Mouse (Mus musculus) limb, embryonic 10.5 days (tissue): ENCODE data around the gene Rnase10. TPM values are rescaled to one million over a fixed set of nuclear protein-coding genes. Genes with fewer than 3 reads are reported as not detected.
"Not testable (repeated sequence)": the region's sequence is repeated elsewhere in the genome, so short reads cannot be mapped to it uniquely, and the experiment has no call there.

ENCODE experiments used
- DNase-seq: peaks from one replicate; pipeline ENCODE4 v3.0.0-alpha.2; 2017; ENCODE audit warnings: low spot score
- H3K27ac ChIP-seq: fragments of 300-500 bp; sonication (generic); 2 replicates; pipeline ENCODE4 v1.5.1; 2016; ENCODE audit warnings: mild to moderate bottlenecking
- H3K27me3 ChIP-seq: fragments of 300-500 bp; sonication (generic); 2 replicates; pipeline ENCODE4 v1.6.1; 2016; ENCODE audit warnings: low read depth, mild to moderate bottlenecking; ENCODE audit not compliant: poor library complexity, severe bottlenecking
- H3K36me3 ChIP-seq: fragments of 300-500 bp; sonication (generic); 2 replicates; pipeline ENCODE4 v1.6.1; 2016; ENCODE audit warnings: mild to moderate bottlenecking, moderate library complexity
- H3K4me1 ChIP-seq: fragments of 300-500 bp; sonication (generic); 2 replicates; pipeline ENCODE4 v1.6.1; 2016
- H3K4me3 ChIP-seq: fragments of 300-500 bp; sonication (generic); 2 replicates; pipeline ENCODE4 v1.5.1; 2016; ENCODE audit warnings: mild to moderate bottlenecking, moderate library complexity
- H3K9me3 ChIP-seq: fragments of 300-500 bp; sonication (generic); replicated peaks from 2 replicates; pipeline ENCODE4 v1.6.1; 2016; ENCODE audit warnings: mild to moderate bottlenecking
- WGBS: fragments of 180-500 bp; shearing (Covaris S2); methylation state at CpG from one replicate; pipeline ENCODE4 v1.1.7; 2016; 5-methylcytosine and 5-hydroxymethylcytosine counted together
- polyA plus RNA-seq: library from polyadenylated mRNA; unstranded; fragments of >200 nt; fragmentation: Nextera tagmentation; extraction: Ambion mirVana; gene quantifications from 2 replicates; pipeline ENCODE4 v1.2.1, GENCODE M21; 2016

Gene Rnase10
- not detected in 2 replicates for polyA plus RNA-seq

DNA sequence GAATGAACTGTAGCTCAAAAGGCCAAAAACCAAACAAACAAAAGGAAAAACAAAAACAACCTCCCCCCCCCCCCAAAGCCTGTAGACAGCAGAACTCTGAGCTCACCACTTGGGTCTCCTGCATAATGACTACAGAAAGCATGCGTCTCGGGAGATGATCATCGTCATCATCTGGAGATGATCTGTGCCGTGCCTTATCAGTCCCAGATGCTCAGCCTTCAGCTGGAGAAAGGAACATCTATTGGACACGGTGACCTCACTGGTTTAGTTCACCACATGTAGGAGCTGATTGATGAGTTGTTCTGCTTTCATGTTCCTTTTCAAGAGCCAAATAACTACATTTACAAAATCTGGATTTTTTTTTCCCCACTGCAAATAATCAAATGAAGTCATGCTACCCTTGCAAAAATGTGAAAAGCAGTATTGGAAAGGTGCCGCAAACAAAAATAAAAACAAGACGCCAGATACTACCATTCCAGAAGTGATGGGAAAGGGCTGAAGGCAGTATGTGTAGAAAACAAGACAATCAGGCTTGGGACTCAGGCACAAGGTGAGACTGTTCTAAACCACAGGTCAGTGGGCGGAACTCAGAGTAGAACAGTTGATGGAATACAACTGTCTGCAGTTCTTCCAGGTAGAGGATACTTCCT is at the start of gene Rnase10:
TSS of gene Rnase10 (plus strand) at position 600 of the 650 bp plus-strand sequence.
- Histone ChIP-seq H3K4me1 (no peaks in the 10 kb centered on the region), H3K9me3 (no peaks in the 10 kb centered on the region), H3K27ac (no peak within 1 kb of the TSS), H3K4me3 (no peak within 1 kb of the TSS), H3K27me3 (no peaks in the 10 kb centered on the region), H3K36me3 (no peaks in the 10 kb centered on the region)
- no peak for DNase-seq
- 54% methylated on average over 8 of the region's 8 CpGs for WGBS

DNA sequence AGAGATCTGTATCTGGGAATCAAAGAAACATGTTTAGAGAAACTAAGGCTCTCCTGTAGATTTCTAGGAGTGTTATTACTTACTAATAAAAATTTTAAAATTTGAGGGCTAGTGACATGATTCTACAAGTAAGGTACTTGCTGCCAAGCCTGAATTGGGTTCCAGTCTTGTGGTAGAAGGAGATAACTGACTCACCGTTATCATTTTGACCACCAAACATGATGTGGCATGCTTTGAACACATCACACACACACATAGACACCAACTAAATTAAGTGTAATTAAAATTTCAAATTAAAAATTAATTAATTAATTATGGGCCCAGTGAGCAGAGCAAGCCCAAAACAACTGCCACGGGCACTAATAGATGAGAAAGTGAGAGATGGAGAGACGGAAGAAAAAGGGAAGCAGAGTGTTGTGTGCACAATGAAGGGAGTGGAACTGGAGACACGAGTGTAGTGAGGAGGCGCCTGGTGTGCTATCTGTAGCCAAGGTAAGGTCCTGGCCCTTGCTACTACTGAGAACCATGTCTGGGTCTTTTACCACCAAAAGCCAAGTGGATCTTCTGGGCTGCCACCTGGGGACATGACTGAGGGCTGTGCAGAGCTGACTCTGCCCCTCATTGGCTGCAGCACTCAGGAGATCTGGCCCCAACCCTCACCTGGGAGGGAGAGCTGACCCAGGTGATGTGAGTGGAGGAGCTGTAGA is 49.1 kb upstream of the Rnase10 start:
- H3K4me3 ChIP-seq, H3K27me3 ChIP-seq, DNase-seq, H3K27ac ChIP-seq, H3K4me1 ChIP-seq, H3K36me3 ChIP-seq, H3K9me3 ChIP-seq: not testable (repeated sequence)
- 89% methylated on average over 5 of the region's 5 CpGs for WGBS

DNA sequence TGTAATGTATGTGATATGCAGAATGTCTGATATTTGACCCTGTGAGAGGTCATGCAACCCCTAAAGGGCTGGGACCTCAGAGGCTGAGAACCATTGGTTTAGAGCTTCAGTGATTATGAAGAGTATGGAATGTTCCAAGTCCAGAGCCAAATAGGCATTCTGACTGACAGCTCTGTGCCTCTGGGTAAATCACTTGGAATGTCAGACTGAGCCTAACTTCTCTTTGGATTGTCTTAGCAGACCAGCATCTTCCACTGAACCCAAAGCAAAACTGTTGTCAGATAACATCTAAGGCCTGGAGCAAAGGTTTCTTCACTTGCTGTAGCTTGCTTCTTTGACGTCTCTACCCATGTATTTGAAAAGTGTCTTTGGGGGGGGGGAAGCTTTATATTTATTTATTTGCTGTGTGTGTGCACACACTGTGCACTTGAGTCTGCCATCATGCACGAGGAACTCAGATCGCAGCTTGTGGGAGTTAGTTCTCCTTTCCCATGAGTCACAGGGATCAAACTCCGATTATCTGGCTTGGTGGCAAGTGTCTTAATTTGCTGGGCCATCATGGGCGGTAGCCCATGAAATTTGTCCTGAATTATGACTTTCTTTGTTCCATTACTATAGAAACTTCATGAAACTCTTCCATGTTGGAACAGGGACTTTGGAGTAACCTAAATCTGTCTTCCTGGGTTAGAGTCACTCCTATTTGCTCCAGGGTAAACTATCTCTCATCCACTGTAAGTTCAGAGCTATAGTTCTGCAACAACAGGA is 39.2 kb upstream of the Rnase10 start:
- 92% methylated on average over 5 of the region's 5 CpGs for WGBS
- Histone ChIP-seq H3K9me3 (no peaks in the 10 kb centered on the region), H3K27ac (no peak overlapping the region), H3K4me1 (0 out of 2 replicates have a peak, but pooled peaks cover 3% of the 10 kb centered on the region), H3K4me3 (no peak overlapping the region), H3K36me3 (no peaks in the 10 kb centered on the region), H3K27me3 (no peaks in the 10 kb centered on the region)
- DNase-seq, result no peak

DNA sequence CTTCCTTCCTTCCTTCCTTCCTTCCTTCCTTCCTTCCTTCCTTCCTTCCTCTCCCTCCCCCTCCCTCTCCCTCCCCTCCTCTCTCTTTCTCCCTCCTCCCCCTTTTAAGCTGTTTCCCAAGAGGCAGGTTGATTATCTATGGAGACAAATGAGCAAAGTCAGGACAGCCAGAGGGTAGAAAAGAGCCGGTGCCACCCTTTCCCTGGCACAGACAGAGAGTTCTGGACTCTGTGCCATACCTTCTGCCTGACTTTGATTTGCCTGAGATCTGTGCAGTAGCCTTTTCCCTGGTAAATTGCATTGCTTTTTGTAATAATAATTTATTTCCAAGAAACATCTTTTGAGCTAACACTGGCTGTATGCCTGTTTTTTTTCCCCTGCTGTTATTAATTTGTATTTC is 38.5 kb upstream of the Rnase10 start:
- 56% methylated on average over 1 of the region's 1 CpGs for WGBS
- no peak overlapping the region for H3K4me3 ChIP-seq
- H3K9me3 ChIP-seq, result no peaks in the 10 kb centered on the region
- H3K27ac ChIP-seq, result no peak overlapping the region
- no peaks in the 10 kb centered on the region for H3K27me3 ChIP-seq
- DNase-seq, result no peak
- H3K4me1 ChIP-seq, result 0 out of 2 replicates have a peak, but pooled peaks cover 3% of the 10 kb centered on the region
- H3K36me3 ChIP-seq, result no peaks in the 10 kb centered on the region

DNA sequence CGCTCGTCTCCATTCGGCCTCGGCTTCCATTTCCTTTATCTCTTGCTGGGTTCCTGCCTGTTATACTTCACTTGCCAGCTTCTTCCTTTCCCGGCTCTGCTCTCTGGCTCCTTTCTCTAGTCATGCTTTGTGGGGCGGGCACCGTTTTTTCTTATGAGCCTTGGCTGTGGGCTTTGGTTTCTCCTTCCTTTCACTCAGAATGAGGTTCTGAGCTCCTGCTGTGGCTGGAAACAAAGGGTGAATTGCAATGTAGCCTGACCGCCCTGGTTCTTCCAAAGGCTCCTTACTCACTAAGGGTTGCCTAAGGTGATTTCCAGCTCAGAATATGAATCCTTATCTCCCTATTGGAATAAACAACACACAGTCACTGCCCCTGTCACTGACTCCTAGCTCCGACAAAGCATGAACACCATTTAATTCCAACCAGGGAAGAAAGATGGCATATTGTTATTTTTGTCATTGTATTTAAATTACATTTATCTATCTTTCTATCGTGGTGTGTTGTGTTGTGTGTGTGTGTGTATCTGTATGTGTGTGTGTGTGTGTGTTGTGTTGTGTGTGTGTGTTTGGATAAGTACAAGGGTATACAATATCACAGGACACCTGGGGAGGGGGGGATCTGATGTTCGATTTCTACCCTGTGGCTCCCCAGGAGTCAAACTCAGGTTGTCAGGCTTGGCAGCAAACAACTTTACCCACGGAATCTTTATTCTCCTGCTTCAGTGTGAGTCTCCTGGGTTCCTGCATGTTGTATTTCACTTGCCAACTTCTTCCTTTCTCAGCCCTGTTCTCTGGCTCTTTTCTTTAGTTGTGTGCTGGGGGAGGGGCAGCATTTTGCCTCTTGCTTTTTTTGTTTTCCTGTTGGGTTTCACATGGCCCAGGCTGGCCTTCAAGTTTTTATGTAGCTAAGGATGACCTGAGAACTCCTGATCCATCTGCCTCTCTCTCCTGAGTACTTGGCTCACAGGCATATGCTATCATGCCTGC is 37.7 kb upstream of the Rnase10 start:
- 48% methylated on average over 12 of the region's 12 CpGs for WGBS
- no peaks in the 10 kb centered on the region for H3K27me3 ChIP-seq
- H3K4me1 ChIP-seq, result 0 out of 2 replicates have a peak, but pooled peaks cover 3% of the 10 kb centered on the region
- H3K4me3 ChIP-seq, result no peak overlapping the region
- no peaks in the 10 kb centered on the region for H3K36me3 ChIP-seq
- H3K9me3 ChIP-seq, result no peaks in the 10 kb centered on the region
- no peak for DNase-seq
- H3K27ac ChIP-seq, result no peak overlapping the region

DNA sequence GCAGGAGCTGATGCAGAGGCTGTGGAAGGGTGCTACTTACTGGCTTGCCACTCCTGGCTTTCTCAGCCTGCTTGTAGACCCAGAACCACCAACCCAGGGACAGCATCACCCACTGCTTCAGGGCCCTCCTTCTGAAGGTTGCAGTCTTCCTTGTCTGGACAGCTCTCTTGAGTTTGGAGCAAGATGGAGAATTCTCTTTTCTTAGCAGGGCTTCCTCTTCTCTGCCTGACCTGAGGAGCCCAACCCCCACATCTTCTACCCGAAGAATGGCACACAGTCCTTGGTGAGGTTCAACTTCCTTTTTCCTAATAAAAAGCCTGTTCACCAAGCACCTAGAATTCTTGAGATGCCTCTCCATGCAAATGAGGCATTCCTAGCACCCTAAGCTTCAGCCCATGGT is 36.7 kb upstream of the Rnase10 start:
- no peaks in the 10 kb centered on the region for H3K27me3 ChIP-seq
- 80% methylated on average over 1 of the region's 1 CpGs for WGBS
- DNase-seq, result no peak
- 0 out of 2 replicates have a peak, but pooled peaks cover 3% of the 10 kb centered on the region for H3K4me1 ChIP-seq
- no peak overlapping the region for H3K27ac ChIP-seq
- no peak overlapping the region for H3K4me3 ChIP-seq
- no peaks in the 10 kb centered on the region for H3K9me3 ChIP-seq
- no peaks in the 10 kb centered on the region for H3K36me3 ChIP-seq

DNA sequence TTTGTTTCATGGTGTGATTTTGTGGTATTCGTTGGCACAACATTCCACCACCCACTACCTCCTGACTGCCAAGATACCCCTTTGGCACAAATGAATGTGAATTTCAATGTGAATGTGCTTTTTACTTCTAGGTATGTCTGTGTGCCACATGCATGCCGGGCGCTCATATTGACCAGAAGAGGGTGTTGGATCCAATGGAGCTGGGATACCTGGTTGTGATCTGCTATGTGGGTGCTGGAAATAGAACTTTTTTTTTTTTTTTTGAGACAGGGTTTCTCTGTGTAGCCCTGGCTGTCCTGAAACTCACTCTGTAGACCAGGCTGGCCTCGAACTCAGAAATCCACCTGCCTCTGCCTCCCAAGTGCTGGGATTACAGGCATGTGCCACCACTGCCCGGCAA is 34.5 kb upstream of the Rnase10 start:
- H3K4me1 ChIP-seq, H3K4me3 ChIP-seq, H3K36me3 ChIP-seq, DNase-seq, H3K9me3 ChIP-seq, H3K27ac ChIP-seq, H3K27me3 ChIP-seq: not testable (repeated sequence)
- 95% methylated on average over 5 of the region's 5 CpGs for WGBS

DNA sequence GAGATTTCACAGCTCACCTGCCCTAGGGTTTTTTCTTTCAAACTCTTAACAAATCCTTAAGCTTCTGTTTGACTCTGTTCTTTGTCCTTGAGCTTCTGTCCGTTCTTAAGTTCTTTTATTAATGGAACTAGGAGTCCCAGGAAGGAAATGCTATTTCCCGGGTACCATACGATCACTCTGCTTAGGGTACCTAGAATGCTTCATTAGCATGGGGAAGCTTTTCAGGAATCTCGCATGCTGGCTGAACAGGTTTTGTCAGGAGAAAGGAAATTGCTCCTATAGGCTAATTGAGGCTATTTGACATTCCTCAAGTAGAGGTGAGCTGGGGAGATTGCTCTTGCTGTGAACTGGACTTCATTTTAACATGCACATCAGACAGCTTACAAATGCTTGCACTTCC is 33.9 kb upstream of the Rnase10 start:
- Histone ChIP-seq H3K36me3 (no peaks in the 10 kb centered on the region), H3K9me3 (no peaks in the 10 kb centered on the region), H3K27ac (no peak overlapping the region), H3K27me3 (no peaks in the 10 kb centered on the region), H3K4me3 (no peak overlapping the region), H3K4me1 (0 out of 2 replicates have a peak, but pooled peaks cover 3% of the 10 kb centered on the region)
- no peak for DNase-seq
- WGBS, result 44% methylated on average over 4 of the region's 4 CpGs

DNA sequence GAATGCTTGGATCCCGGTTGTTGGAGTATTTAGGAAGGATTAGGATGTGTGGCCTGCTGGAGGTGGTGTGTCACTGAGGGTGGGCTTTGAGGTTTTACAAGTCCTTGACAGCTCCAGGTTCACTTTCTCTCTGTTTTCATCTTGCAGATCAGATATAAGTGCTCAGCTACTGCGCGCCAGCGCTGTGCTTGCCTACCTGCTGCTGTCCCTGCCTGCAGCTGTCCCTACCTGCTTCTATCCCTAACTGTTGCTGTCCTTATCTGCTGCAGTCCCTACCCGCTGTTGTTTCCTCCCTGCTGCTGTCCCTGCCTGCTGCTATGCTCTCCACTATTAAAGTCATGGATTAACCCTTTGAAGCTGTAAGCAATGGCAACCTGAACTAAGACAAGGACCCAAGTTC is 32.5 kb upstream of the Rnase10 start:
- no peaks in the 10 kb centered on the region for H3K9me3 ChIP-seq
- no peaks in the 10 kb centered on the region for H3K27me3 ChIP-seq
- H3K27ac ChIP-seq, result no peak overlapping the region
- no peak overlapping the region for H3K4me3 ChIP-seq
- H3K36me3 ChIP-seq, result no peaks in the 10 kb centered on the region
- H3K4me1 ChIP-seq, result 0 out of 2 replicates have a peak, but pooled peaks cover 3% of the 10 kb centered on the region
- WGBS, result 63% methylated on average over 5 of the region's 5 CpGs
- no peak for DNase-seq

DNA sequence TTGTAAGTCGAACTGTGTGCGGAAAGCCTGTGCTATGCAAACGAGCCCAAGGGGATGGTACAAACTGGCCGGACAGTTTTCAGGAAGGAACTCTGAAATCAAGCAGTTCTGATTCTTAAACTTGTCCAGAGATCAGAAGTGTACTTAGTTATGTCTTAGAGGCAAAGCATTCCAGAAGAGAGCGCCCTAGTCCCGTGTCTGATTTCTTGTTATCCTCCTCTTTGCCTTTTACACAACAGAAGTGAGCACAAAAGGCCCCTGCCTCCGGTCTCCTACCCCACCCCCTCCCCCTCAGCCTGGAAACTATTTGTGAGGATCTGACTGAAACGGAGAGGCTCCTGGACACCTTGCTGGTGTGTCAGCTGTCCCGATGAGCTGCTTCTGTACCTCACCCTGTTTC is 30.9 kb upstream of the Rnase10 start:
- no peaks in the 10 kb centered on the region for H3K36me3 ChIP-seq
- no peaks in the 10 kb centered on the region for H3K9me3 ChIP-seq
- H3K27me3 ChIP-seq, result no peaks in the 10 kb centered on the region
- WGBS, result 48% methylated on average over 9 of the region's 9 CpGs
- H3K27ac ChIP-seq, result no peak overlapping the region
- H3K4me3 ChIP-seq, result no peak overlapping the region
- no peak for DNase-seq
- no peaks in the 10 kb centered on the region for H3K4me1 ChIP-seq

DNA sequence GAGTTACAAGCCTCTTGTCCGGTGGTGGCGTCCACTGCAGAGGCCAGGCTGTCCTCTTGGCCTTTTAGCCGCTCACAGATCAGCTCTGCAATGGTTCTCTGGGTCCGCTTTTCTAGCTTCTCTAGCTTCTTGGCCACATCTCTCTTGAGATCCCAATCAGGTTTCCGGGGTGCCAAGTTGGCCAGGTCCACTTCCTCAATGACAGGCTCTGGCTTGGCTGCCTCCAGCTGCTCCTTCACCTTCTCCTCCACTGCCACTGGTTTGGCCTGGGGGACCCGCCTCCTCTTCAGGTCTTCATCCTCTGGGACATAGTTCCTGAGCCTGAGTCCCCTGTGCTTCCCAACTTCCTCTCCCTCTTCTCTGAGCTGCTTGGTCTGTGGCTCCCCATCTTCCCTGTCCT is 29.1 kb upstream of the Rnase10 start:
- H3K9me3 ChIP-seq, H3K4me1 ChIP-seq, H3K27ac ChIP-seq, H3K4me3 ChIP-seq, H3K27me3 ChIP-seq, H3K36me3 ChIP-seq, DNase-seq: not testable (repeated sequence)
- WGBS, result 96% methylated on average over 6 of the region's 6 CpGs

DNA sequence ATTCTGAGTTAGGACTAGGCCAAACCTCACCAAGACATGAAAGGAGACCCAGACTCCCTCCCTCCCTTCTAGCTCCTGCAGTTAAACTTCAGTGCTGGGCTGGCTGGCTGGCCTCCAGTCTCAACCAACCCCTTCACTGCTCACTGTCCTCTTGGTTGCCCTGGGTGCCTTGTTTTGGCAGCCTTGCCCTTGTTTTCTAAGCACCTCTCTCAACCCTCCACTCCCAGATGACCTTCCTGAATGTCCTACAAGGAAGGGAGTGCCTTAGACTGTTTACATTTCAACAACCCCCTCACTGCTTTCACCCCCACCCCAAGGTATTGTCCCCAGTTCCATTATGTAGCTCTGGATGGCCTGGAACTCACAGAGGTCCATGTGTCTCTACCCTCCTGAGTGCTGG is 27.9 kb upstream of the Rnase10 start:
- Histone ChIP-seq H3K27ac (no peak overlapping the region), H3K9me3 (no peaks in the 10 kb centered on the region), H3K27me3 (no peaks in the 10 kb centered on the region), H3K4me1 (no peaks in the 10 kb centered on the region), H3K36me3 (no peaks in the 10 kb centered on the region), H3K4me3 (no peak overlapping the region)
- DNase-seq, result no peak
